Mouse (Mus musculus) liver, embryonic 14.5 days (tissue): ENCODE data around the gene Fignl1.

Source experiments
- CTCF ChIP-seq: IDR thresholded peaks from 2 replicates; pipeline ENCODE4 v1.5.1; 2016; ENCODE audit warnings: antibody characterized with exemption, low read depth, control low read depth
- EP300 ChIP-seq: IDR thresholded peaks from 2 replicates; pipeline ENCODE4 v1.6.1; 2016; ENCODE audit warnings: antibody characterized with exemption, low read depth

DNA sequence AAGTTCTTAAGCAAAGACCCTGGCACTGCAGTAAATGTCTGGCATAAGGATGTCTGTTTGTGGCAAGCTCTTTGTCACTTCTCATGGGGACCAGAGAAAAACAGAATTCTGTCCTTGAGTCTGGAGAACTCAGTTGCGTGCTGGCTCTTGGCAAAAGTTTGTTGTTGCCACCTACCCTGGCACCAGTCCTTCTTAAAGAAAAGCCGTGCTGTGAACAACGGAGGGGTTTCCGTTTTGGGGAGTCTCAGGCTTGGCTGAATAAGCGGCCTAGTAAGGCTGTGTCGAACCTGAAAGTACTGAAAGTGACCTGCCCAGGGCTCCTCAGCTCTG, 24.0 kb upstream of the Fignl1 start:
- TF ChIP-seq EP300 (no peak), CTCF (no peak)
